Mouse (Mus musculus) hindbrain, postnatal 0 days (tissue): ENCODE data around the gene Platr17. TPM values are rescaled to one million over a fixed set of nuclear protein-coding genes. Genes with fewer than 3 reads are reported as not detected.
A peak's percentile ranks its signal among the peaks of the same experiment; 100 is the strongest.

Source experiments
- ATAC-seq: fragments of 200-750 bp; cut with Nextera tagmentation; 2 replicates; pipeline ENCODE4 v1.8.0; 2017; ENCODE audit warnings: mild to moderate bottlenecking, moderate TSS enrichment, moderate library complexity
- DNase-seq: peaks from one replicate; pipeline ENCODE4 v3.0.0-alpha.2; 2015; ENCODE audit warnings: low spot score
- H3K27ac ChIP-seq: fragments of 300-500 bp; sonication (generic); 2 replicates; pipeline ENCODE4 v1.5.1; 2014; ENCODE audit warnings: mild to moderate bottlenecking
- H3K27me3 ChIP-seq: fragments of 300-500 bp; sonication (generic); 2 replicates; pipeline ENCODE4 v1.6.1; 2014; ENCODE audit warnings: low read length, mixed read lengths; ENCODE audit not compliant: insufficient read depth
- H3K36me3 ChIP-seq: fragments of 300-500 bp; sonication (generic); 2 replicates; pipeline ENCODE4 v1.6.1; 2014; ENCODE audit warnings: low read length, mixed read lengths; ENCODE audit not compliant: insufficient read depth
- H3K4me1 ChIP-seq: fragments of 300-500 bp; sonication (generic); 2 replicates; pipeline ENCODE4 v1.6.1; 2014; ENCODE audit warnings: antibody characterized with exemption, low read length, mixed read lengths; ENCODE audit not compliant: insufficient read depth
- H3K4me2 ChIP-seq: fragments of 300-500 bp; sonication (generic); 2 replicates; pipeline ENCODE4 v1.6.1; 2014; ENCODE audit warnings: low read depth, mild to moderate bottlenecking, low read length, moderate library complexity, mixed read lengths
- H3K4me3 ChIP-seq: fragments of 300-500 bp; sonication (generic); 2 replicates; pipeline ENCODE4 v1.5.1; 2014; ENCODE audit warnings: low read length
- H3K9ac ChIP-seq: fragments of 300-500 bp; sonication (generic); replicated peaks from 2 replicates; pipeline ENCODE4 v1.6.1; 2014; ENCODE audit warnings: mild to moderate bottlenecking, low read length, moderate library complexity, mixed read lengths
- H3K9me3 ChIP-seq: fragments of 300-500 bp; sonication (generic); 2 replicates; pipeline ENCODE4 v1.6.1; 2016; ENCODE audit warnings: low read length, mixed read lengths
- CTCF ChIP-seq: IDR thresholded peaks from 2 replicates; pipeline ENCODE4 v1.5.1; 2016; ENCODE audit warnings: antibody characterized with exemption, control low read depth, low read depth
- WGBS: fragments of 180-500 bp; shearing (Covaris S2); extraction: QIAGEN DNeasy Blood & Tissue Kit; methylation state at CpG from one replicate; pipeline ENCODE4 v1.1.7; 2014; 5-methylcytosine and 5-hydroxymethylcytosine counted together
- polyA plus RNA-seq: library from polyadenylated mRNA; unstranded; fragments of >200 nt; fragmentation: Nextera tagmentation; extraction: Ambion mirVana; gene quantifications from 2 replicates; pipeline ENCODE4 v1.2.1, GENCODE M21; 2015
- total RNA-seq: library from RNA; depleted of rRNA; stranded (reverse); fragments of >200 nt; gene quantifications from 2 replicates; pipeline ENCODE4 v1.2.3, GENCODE M21; 2014

Platr17 gene
- total and polyA plus RNA-seq, 2 experiments from 2014 or later = 0.88 TPM; not detected in 1

GRCm38 (mm10) chr17:33929371-33930279 is 24.7 kb downstream of the Platr17 start, which contains the start of gene Rgl2:
Gene Rgl2, plus strand, starts transcription at chr17:33929543.
- TF ChIP-seq CTCF = peak; percentile 70
- peaks cover 16% of the 10 kb centered on the region for H3K36me3 ChIP-seq
- H3K4me1 ChIP-seq = no peaks in the 10 kb centered on the region
- peak within 1 kb of the TSS; percentile 100 for H3K4me2 ChIP-seq
- H3K9ac ChIP-seq = peak within 1 kb of the TSS; percentile 86
- H3K27me3 ChIP-seq = no peaks in the 10 kb centered on the region
- peak within 1 kb of the TSS; percentile 90 for H3K27ac ChIP-seq
- no peaks in the 10 kb centered on the region for H3K9me3 ChIP-seq
- WGBS = under 1% methylated on average over 75 of the region's 80 CpGs
- ATAC-seq (peak; percentile 92), DNase-seq (peak; percentile 98)
- H3K4me3 ChIP-seq = peak within 1 kb of the TSS; percentile 89

GRCm38 (mm10) chr17:33930280-33931158 is 25.6 kb downstream of the Platr17 start:
- peak; percentile 22; the same call in 1 of the 2 replicates for TF ChIP-seq CTCF
- H3K9me3 ChIP-seq = no peaks in the 10 kb centered on the region
- peak; percentile 41 for DNase-seq
- H3K4me3 ChIP-seq = peak overlapping the region; percentile 89
- no peaks in the 10 kb centered on the region for H3K27me3 ChIP-seq
- WGBS = under 1% methylated on average over 44 of the region's 45 CpGs
- H3K27ac ChIP-seq = peak overlapping the region; percentile 90
- H3K4me2 ChIP-seq = peak overlapping the region; percentile 100
- H3K36me3 ChIP-seq = peaks cover 16% of the 10 kb centered on the region
- ATAC-seq = no peak
- peak overlapping the region; percentile 86 for H3K9ac ChIP-seq
- no peaks in the 10 kb centered on the region for H3K4me1 ChIP-seq

GRCm38 (mm10) chr17:33931159-33931866 is 26.4 kb downstream of the Platr17 start:
- Histone ChIP-seq H3K27ac (0 out of 2 replicates have a peak overlapping the region, but pooled peaks have one; percentile 90), H3K9me3 (no peaks in the 10 kb centered on the region), H3K36me3 (peaks cover 16% of the 10 kb centered on the region), H3K4me1 (no peaks in the 10 kb centered on the region), H3K4me3 (peak overlapping the region; percentile 89), H3K27me3 (no peaks in the 10 kb centered on the region), H3K9ac (peak overlapping the region; percentile 86), H3K4me2 (peak overlapping the region; percentile 100)
- 38% methylated on average over 18 of the region's 18 CpGs for WGBS
- no peak for TF ChIP-seq CTCF
- DNase-seq = no peak
- no peak for ATAC-seq

- TF ChIP-seq CTCF = no peak
- Histone ChIP-seq H3K9me3 (no peaks in the 10 kb centered on the region), H3K27me3 (no peaks in the 10 kb centered on the region), H3K36me3 (peaks cover 16% of the 10 kb centered on the region), H3K4me2 (no peak overlapping the region), H3K4me3 (no peak overlapping the region), H3K9ac (no peak overlapping the region), H3K4me1 (no peaks in the 10 kb centered on the region), H3K27ac (no peak overlapping the region)
- 91% methylated on average over 11 of the region's 11 CpGs for WGBS
- ATAC-seq (no peak), DNase-seq (no peak)
Measured at GRCm38 (mm10) chr17:33931947-33932346, 27.0 kb downstream of the Platr17 start.

GRCm38 (mm10) chr17:33932448-33932847 is 27.5 kb downstream of the Platr17 start:
- no peak overlapping the region for H3K27ac ChIP-seq
- H3K36me3 ChIP-seq = peaks cover 20% of the 10 kb centered on the region
- no peak for TF ChIP-seq CTCF
- H3K9me3 ChIP-seq = no peaks in the 10 kb centered on the region
- WGBS = 85% methylated on average over 14 of the region's 14 CpGs
- no peaks in the 10 kb centered on the region for H3K4me1 ChIP-seq
- DNase-seq (no peak), ATAC-seq (no peak)
- no peak overlapping the region for H3K4me3 ChIP-seq
- no peak overlapping the region for H3K9ac ChIP-seq
- no peak overlapping the region for H3K4me2 ChIP-seq
- no peaks in the 10 kb centered on the region for H3K27me3 ChIP-seq

- H3K4me2 ChIP-seq = no peak overlapping the region
- no peaks in the 10 kb centered on the region for H3K27me3 ChIP-seq
- H3K4me3 ChIP-seq = no peak overlapping the region
- DNase-seq (no peak), ATAC-seq (no peak)
- WGBS = 96% methylated on average over 15 of the region's 15 CpGs
- no peaks in the 10 kb centered on the region for H3K4me1 ChIP-seq
- H3K27ac ChIP-seq = no peak overlapping the region
- no peak overlapping the region for H3K9ac ChIP-seq
- peaks cover 15% of the 10 kb centered on the region for H3K36me3 ChIP-seq
- H3K9me3 ChIP-seq = no peaks in the 10 kb centered on the region
- TF ChIP-seq CTCF = no peak
Measured at GRCm38 (mm10) chr17:33932970-33933369, 28.0 kb downstream of the Platr17 start.
